Mouse (Mus musculus) heart, embryonic 13.5 days (tissue): ENCODE data around the gene Lhx9. TPM values are rescaled to one million over a fixed set of nuclear protein-coding genes. Genes with fewer than 3 reads are reported as not detected.
A peak's percentile ranks its signal among the peaks of the same experiment; 100 is the strongest.

Experiments used
- ATAC-seq: fragments of 200-750 bp; cut with Nextera tagmentation; 2 replicates; pipeline ENCODE4 v1.8.0; 2017; ENCODE audit warnings: moderate TSS enrichment; ENCODE audit not compliant: insufficient number of reproducible peaks, low FRiP score, low TSS enrichment; ENCODE audit errors: extremely low read depth
- H3K27ac ChIP-seq: fragments of 300-500 bp; sonication (generic); replicated peaks from 2 replicates; pipeline ENCODE4 v1.5.1; 2015; ENCODE audit warnings: moderate library complexity, mild to moderate bottlenecking, inconsistent platforms
- H3K27me3 ChIP-seq: fragments of 300-500 bp; sonication (generic); replicated peaks from 2 replicates; pipeline ENCODE4 v1.6.1; 2015; ENCODE audit warnings: mild to moderate bottlenecking, inconsistent platforms
- H3K36me3 ChIP-seq: fragments of 300-500 bp; sonication (generic); 2 replicates; pipeline ENCODE4 v1.6.1; 2015; ENCODE audit warnings: mild to moderate bottlenecking, inconsistent platforms
- H3K4me1 ChIP-seq: fragments of 300-500 bp; sonication (generic); 2 replicates; pipeline ENCODE4 v1.6.1; 2015; ENCODE audit warnings: inconsistent platforms
- H3K4me2 ChIP-seq: fragments of 300-500 bp; sonication (generic); 2 replicates; pipeline ENCODE4 v1.6.1; 2015; ENCODE audit warnings: inconsistent platforms, mild to moderate bottlenecking, moderate library complexity
- H3K4me3 ChIP-seq: fragments of 300-500 bp; sonication (generic); 2 replicates; pipeline ENCODE4 v1.5.1; 2015; ENCODE audit warnings: moderate library complexity, mild to moderate bottlenecking, inconsistent platforms
- H3K9ac ChIP-seq: fragments of 300-500 bp; sonication (generic); 2 replicates; pipeline ENCODE4 v1.6.1; 2015; ENCODE audit warnings: inconsistent platforms, mild to moderate bottlenecking, moderate library complexity
- H3K9me3 ChIP-seq: fragments of 300-500 bp; sonication (generic); 2 replicates; pipeline ENCODE4 v1.6.1; 2016; ENCODE audit warnings: inconsistent platforms
- WGBS: fragments of 180-500 bp; shearing (Covaris S2); methylation state at CpG from one replicate; pipeline ENCODE4 v1.1.7; 2015; ENCODE audit warnings: mixed read lengths; 5-methylcytosine and 5-hydroxymethylcytosine counted together
- polyA plus RNA-seq: library from polyadenylated mRNA; unstranded; fragments of >200 nt; fragmentation: Nextera tagmentation; extraction: Ambion mirVana; gene quantifications from 2 replicates; pipeline ENCODE4 v1.2.1, GENCODE M21; 2015

Lhx9 gene
- polyA plus RNA-seq, 1 experiment from 2014 or later = 0.48 TPM

DNA sequence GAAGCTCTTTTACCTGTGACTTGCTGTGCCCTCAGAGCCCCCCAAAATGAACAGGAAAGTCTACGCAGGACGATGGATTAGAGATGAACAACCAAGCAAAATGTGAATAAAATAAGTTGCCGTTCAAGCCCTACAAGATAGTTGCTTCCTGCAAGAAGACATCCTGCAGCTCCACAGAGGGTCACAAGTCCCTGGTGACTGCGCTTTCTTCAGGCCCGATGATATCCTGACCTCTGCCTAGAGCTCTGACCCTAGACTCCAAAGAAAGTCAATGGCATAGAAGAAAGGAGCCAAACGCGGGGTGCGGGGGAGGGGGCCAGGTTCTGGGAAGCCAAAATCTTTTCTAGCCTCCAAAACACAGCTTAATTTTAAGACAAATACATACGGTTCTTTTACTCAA, 1.8 kb downstream of the Lhx9 start:
- Histone ChIP-seq H3K4me3 (no peak overlapping the region), H3K27me3 (peaks cover 95% of the 10 kb centered on the region), H3K36me3 (peaks cover 8% of the 10 kb centered on the region), H3K4me1 (peaks cover 40% of the 10 kb centered on the region), H3K9ac (no peak overlapping the region), H3K4me2 (no peak overlapping the region), H3K27ac (no peak overlapping the region), H3K9me3 (no peaks in the 10 kb centered on the region)
- WGBS = 7% methylated on average over 9 of the region's 9 CpGs
- no peak for ATAC-seq

DNA sequence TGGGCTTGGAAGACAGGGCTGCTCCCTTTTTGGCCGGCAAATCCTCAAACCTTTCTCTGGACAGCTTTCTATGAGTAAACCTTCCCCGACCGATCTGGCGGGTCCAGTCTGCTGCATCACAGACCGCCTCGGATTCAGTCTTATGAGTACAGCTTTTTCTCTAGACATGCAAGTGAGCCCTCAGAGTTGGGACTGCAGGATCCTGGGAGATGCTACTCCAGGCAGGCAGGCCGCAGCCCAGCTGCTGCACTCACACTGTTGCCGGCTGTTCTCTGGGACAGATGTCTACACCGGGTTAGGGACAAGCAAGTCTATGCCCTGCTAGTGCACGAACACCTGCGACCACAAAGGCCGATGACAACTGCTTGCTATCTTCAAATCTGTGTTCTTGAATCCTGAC, 2.2 kb downstream of the Lhx9 start:
- Histone ChIP-seq H3K9me3 (no peaks in the 10 kb centered on the region), H3K4me2 (no peak overlapping the region), H3K9ac (no peak overlapping the region), H3K27ac (no peak overlapping the region), H3K4me3 (no peak overlapping the region), H3K27me3 (peaks cover 95% of the 10 kb centered on the region), H3K4me1 (peaks cover 44% of the 10 kb centered on the region), H3K36me3 (peaks cover 4% of the 10 kb centered on the region; the same call in 1 of the 2 replicates)
- WGBS = 10% methylated on average over 12 of the region's 12 CpGs
- no peak for ATAC-seq

DNA sequence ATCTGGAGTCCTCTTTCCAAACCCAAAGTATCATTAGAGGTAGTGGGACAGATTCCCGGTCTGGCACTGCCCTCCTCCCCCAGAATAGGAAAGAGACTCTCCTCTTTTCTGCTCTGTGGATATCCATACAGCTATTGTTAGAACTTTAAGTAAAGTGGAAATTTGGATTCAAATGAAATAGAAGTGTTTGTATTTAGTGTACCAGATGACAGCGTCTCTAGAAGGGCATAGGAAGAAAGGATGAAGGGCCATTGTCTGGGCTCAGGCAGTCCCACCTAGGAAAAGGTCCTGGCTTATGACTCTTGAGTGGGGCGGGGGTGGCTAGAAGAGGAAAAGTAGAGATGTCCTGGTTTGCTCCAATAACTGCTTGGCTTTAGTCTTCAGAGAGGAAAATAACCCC, 2.9 kb downstream of the Lhx9 start:
- H3K4me1 ChIP-seq = peaks cover 46% of the 10 kb centered on the region
- no peak for ATAC-seq
- H3K4me3 ChIP-seq = no peak overlapping the region
- 12% methylated on average over 3 of the region's 3 CpGs for WGBS
- H3K4me2 ChIP-seq = no peak overlapping the region
- H3K9ac ChIP-seq = no peak overlapping the region
- no peaks in the 10 kb centered on the region for H3K36me3 ChIP-seq
- no peaks in the 10 kb centered on the region for H3K9me3 ChIP-seq
- H3K27me3 ChIP-seq = peaks cover 93% of the 10 kb centered on the region
- no peak overlapping the region for H3K27ac ChIP-seq

DNA sequence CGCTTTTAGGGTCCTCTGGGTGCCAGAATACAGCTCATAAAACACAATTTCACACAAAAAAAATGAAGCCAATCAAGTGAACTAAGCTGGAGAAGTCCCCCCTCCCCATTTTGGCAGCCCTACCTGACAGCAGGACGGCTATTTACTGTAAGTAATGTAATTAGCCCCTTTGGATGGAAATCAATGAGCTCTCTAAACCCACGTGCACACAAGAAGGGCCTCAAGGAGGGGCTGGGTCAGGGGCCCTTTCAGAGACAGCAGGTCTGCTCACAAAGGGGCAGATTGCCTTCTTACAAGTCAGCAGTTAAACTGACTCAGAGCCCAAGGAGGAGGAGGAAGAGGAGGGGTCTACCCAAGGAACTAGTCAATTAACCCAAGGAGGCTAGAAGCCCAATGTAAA, 4.2 kb downstream of the Lhx9 start:
- H3K4me1 ChIP-seq = peaks cover 45% of the 10 kb centered on the region
- no peak overlapping the region for H3K9ac ChIP-seq
- peaks cover 94% of the 10 kb centered on the region for H3K27me3 ChIP-seq
- 14% methylated on average over 3 of the region's 3 CpGs for WGBS
- no peaks in the 10 kb centered on the region for H3K36me3 ChIP-seq
- no peak overlapping the region for H3K27ac ChIP-seq
- H3K4me2 ChIP-seq = peak overlapping the region; percentile 70
- peak overlapping the region; percentile 51 for H3K4me3 ChIP-seq
- no peak for ATAC-seq
- H3K9me3 ChIP-seq = no peaks in the 10 kb centered on the region

DNA sequence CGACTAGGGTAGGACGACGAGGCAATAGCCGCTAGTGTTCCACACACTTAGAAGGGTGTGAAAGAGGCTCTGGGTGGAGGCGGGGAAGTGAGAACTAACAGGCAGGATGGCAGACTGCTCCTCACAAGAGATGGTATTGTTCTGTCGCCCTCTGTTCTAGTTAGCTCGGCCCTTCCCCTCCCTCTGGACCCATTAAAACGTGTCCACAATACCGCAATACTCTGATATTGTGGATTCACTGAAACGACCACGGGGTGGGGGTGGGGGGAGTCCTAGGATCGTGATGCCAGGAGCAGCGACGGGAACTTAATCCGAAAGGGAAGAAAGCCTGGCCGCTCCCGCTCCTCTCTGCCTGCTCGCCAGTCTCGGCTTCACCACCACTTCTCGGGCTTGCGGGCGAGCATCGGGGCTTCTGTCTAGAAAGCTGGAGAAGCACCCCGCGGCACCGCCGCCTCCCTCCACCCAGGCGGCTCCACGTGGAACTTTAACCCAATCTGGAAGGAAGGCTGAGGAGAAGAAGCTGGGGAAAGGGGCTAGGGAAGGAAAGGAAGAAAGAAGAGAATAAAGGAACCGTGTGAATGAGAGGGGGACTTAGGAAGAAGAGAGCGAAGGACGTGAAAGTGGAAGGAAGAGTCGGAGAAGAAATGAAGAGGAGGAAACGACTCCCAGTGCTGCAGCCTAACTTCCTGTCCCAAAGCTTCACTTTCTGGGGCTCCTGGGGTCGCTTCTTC, 4.9 kb downstream of the Lhx9 start:
- Histone ChIP-seq H3K36me3 (no peaks in the 10 kb centered on the region), H3K27me3 (peaks cover 94% of the 10 kb centered on the region), H3K27ac (no peak overlapping the region), H3K4me1 (peaks cover 40% of the 10 kb centered on the region), H3K4me2 (peak overlapping the region; percentile 70), H3K9ac (peak overlapping the region; percentile 69), H3K9me3 (no peaks in the 10 kb centered on the region), H3K4me3 (peak overlapping the region; percentile 51)
- under 1% methylated on average over 35 of the region's 35 CpGs for WGBS
- ATAC-seq = no peak

DNA sequence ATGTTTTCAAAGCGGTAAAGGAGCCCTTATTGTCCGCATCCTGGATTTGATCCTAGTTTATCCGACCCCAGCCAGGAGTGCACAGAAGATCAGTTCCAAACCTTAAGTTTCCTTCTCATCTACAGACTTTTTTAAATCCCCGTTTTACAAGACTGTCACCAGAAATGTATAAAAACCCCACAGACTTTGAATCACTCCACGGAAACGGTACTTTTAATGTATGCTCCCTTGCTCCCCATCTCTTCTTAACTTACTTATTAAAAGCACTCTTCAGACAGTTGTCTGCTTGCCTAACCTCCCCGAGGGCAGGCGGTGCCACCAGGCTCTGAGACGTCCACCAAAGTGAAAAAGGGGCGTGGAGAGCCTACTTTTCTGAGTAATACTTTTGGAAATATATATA, 5.6 kb downstream of the Lhx9 start:
- peaks cover 36% of the 10 kb centered on the region for H3K4me1 ChIP-seq
- peaks cover 94% of the 10 kb centered on the region for H3K27me3 ChIP-seq
- H3K27ac ChIP-seq = no peak overlapping the region
- no peak for ATAC-seq
- WGBS = 3% methylated on average over 10 of the region's 10 CpGs
- no peak overlapping the region for H3K9ac ChIP-seq
- H3K4me3 ChIP-seq = peak overlapping the region; percentile 53
- H3K36me3 ChIP-seq = no peaks in the 10 kb centered on the region
- peak overlapping the region; percentile 70 for H3K4me2 ChIP-seq
- no peaks in the 10 kb centered on the region for H3K9me3 ChIP-seq

DNA sequence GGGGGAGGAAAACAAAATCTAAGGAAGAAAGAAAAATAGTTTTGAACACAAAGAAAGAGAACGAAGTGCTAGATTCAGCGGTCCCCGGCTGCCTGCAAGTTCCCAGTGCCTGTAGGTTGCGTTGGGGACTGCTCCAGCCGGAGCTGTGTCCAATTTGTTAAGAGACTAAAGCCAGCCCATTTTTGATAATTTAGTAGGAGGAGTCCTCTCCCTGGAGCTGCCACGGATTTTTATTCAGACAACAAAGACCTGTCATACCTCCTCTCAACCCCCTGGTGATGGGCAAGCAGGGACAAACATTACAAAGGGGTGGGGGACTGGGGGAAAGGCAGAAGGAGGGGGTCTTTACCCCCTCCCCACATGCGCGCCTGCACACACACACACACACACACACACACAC, 6.1 kb downstream of the Lhx9 start:
- Histone ChIP-seq H3K4me1 (peaks cover 34% of the 10 kb centered on the region), H3K4me3 (peak overlapping the region; percentile 53), H3K36me3 (no peaks in the 10 kb centered on the region), H3K9me3 (no peaks in the 10 kb centered on the region), H3K9ac (peak overlapping the region; percentile 69; the same call in 1 of the 2 replicates), H3K27ac (no peak overlapping the region), H3K4me2 (peak overlapping the region; percentile 70), H3K27me3 (peaks cover 96% of the 10 kb centered on the region)
- ATAC-seq = no peak
- under 1% methylated on average over 8 of the region's 8 CpGs for WGBS

DNA sequence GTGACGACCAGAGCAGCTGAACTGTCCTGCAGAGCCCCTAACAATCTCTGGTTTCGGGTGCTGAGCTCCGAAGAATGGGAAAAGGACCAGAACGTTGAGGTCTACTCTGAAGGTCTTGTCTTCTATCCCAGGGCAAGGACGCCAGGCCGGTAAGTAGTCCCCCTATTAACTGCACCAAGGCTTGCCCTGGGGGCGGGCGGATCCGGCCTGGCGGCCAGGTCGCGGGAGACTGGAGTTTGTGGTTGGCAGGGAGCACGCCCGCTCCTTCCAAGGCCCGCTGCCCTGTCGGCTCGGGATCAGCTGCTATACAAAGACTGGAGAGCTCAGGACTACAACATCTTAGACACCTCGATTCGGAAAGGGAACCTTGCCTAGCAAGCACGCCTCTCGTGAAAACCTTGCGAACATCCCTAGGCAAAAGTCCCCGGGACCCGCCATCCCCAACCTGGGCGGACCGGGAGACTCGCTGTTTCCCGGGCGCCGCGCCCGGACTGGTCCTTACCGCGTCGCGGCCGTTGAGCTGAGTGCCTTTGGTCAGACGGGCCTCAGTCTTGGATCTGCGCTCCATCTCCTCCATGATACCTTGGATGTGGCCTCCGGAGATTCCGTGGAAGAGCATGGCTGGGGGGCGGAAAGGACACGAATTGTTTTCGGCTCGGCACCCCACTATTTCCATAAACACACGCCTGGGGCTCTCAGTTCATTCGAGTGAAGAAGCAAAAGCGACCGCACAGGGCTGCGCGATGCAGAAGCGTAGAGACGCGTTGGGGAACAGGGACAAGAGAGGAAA, 6.9 kb downstream of the Lhx9 start:
- Histone ChIP-seq H3K9me3 (no peaks in the 10 kb centered on the region), H3K4me2 (peak overlapping the region; percentile 70), H3K9ac (peak overlapping the region; percentile 69), H3K27ac (no peak overlapping the region), H3K4me1 (peaks cover 31% of the 10 kb centered on the region), H3K4me3 (peak overlapping the region; percentile 53), H3K36me3 (no peaks in the 10 kb centered on the region), H3K27me3 (peaks cover 96% of the 10 kb centered on the region)
- 3% methylated on average over 54 of the region's 54 CpGs for WGBS
- no peak for ATAC-seq

DNA sequence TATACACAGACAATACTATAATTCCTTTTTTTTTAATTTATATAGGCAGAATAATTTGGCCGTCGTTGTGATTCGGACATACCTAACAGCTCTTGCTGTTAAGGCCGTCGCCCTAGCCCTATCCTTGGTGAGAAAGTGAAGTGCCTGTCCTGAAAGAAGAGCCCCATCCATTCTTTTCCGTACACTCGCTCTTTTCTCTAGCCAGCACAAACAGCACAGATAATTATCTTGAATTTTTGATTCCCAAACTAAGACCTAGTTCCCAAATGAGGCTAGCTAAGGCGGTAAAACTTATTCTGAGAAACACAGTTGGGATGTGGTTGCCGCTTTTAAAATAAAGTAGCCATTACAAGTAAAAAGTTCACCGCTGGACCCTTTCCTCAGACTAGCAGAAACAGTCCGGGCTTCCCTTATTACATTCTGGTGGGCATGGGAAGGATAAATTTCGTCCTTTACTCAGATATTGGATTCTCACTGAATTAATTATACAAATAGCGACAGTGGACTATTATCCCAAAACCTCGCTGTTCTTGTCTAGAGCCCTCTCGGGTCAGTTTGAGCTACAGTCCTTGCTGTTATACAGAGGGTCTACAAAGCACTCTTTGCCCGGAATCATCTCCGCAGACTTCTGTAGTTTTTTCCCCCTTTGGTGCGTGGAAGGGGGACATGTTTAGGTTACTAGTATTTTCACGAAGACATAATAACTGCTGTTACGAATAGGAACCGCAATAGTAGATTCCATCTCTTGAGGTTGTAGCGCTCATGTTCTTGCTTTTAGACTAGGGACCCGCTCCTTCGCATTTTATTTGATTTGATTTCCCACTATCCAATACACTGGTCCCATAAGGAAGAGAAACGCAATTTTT, 7.7 kb downstream of the Lhx9 start:
- 9% methylated on average over 25 of the region's 25 CpGs for WGBS
- H3K27ac ChIP-seq = no peak overlapping the region
- no peak for ATAC-seq

DNA sequence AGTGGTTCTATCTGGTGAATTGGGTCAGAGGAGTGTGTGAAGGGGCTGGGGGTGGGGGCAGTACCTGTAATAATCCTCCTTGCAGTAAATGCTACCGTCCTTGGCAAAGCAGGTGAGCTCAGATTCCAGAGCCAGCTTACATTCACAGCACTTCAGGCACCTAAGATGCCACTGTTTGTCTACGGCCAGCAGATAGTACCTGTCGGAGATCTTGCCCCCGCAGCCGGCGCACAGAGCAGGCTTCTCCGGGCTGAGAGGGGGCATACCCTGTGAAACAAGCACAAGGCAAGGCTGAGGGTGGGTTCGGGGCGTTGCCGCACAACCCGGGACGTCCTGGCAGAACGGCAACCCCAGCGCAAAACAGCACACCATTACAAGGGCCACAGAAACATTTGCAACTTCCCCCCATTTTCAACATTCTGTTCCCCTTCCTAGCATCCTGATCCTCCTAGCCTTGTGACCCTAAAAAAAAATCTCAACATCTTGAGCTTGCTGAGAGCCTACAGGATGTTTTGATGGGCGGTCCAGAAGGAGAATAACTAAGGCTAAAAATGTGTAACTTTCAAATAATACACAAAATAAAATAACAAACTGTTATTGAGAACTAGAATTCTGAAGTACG, 8.5 kb downstream of the Lhx9 start:
- Histone ChIP-seq H3K27ac (no peak overlapping the region), H3K27me3 (peaks cover 96% of the 10 kb centered on the region), H3K4me1 (peaks cover 31% of the 10 kb centered on the region), H3K9ac (no peak overlapping the region), H3K4me3 (no peak overlapping the region), H3K9me3 (no peaks in the 10 kb centered on the region), H3K36me3 (no peaks in the 10 kb centered on the region), H3K4me2 (no peak overlapping the region)
- ATAC-seq = no peak
- 5% methylated on average over 16 of the region's 16 CpGs for WGBS

More for the DNA sequence above, 7.7 kb downstream of the Lhx9 start:
- Histone ChIP-seq H3K4me2 (peak overlapping the region; percentile 70), H3K27me3 (peaks cover 96% of the 10 kb centered on the region), H3K36me3 (no peaks in the 10 kb centered on the region), H3K9me3 (no peaks in the 10 kb centered on the region), H3K9ac (no peak overlapping the region; the same call in 1 of the 2 replicates), H3K4me3 (peak overlapping the region; percentile 53), H3K4me1 (peaks cover 31% of the 10 kb centered on the region)

DNA sequence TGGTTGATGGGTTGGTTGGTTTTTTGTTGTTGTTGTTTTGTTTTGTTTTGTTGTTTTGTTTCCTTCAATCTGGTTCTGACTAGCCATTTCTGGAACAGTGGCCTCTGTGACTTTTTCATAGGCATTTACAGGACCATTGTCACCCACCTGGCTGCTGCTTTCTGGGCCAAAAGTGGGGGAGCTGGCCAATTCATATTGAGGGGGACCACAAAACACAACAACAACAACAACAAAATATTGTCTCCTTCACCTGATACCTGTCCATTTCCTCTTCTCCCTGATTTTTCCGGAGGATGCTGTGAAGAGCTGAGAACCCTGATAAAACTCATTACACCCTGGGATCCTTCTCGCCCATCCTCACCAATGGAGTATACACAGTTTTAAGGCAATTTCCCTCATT, 9.1 kb downstream of the Lhx9 start:
- no peak for ATAC-seq
- no peak overlapping the region for H3K4me3 ChIP-seq
- H3K4me2 ChIP-seq = no peak overlapping the region
- no peak overlapping the region for H3K27ac ChIP-seq
- 19% methylated on average over 2 of the region's 2 CpGs for WGBS
- no peak overlapping the region for H3K9ac ChIP-seq
- H3K9me3 ChIP-seq = no peaks in the 10 kb centered on the region
- peaks cover 96% of the 10 kb centered on the region for H3K27me3 ChIP-seq
- no peaks in the 10 kb centered on the region for H3K36me3 ChIP-seq
- H3K4me1 ChIP-seq = peaks cover 31% of the 10 kb centered on the region
